Mouse (Mus musculus) heart, adult 9 months (tissue): Measurements from ENCODE around the gene Lhx6.

Experiments used
- DNase-seq, 2 experiments: peaks; one replicate each; pipeline ENCODE4 v3.0.0; 2022; ENCODE audit warnings: low spot score in 2 of 2

The Lhx6 gene

DNA sequence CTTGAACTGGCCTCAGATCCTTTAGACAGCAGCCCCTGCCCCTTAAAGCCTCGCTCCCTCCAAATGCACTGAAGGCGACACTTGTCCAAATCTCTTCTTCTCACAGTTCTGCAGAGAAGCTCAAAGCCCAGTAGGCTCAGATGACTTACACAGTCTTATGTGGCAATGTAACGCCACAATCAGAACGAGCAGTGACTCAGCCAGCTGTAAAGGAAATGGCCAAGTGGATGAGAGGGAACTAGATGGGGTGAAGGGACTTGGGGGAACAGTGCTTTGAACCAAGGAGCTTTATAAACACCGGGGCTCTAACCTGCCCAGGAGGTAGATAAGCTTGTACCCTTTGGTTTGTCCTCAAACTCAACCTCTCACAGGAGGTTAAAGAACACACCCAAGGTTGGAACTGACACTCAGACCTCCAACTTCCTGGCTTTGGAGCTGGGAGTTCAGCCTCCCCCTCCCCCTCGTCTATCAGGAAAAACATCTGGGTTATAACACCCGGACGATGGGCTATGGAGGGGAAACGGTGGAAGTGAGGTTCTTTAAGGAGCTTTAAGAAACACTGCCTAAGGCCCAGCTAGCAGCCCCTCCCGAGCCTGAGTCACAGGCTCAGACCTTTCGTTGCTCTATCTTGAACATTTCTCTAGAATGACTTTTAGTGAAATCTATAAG, 69.7 kb downstream of the Lhx6 start:
- peak; percentile 36 to 60 for DNase-seq

DNA sequence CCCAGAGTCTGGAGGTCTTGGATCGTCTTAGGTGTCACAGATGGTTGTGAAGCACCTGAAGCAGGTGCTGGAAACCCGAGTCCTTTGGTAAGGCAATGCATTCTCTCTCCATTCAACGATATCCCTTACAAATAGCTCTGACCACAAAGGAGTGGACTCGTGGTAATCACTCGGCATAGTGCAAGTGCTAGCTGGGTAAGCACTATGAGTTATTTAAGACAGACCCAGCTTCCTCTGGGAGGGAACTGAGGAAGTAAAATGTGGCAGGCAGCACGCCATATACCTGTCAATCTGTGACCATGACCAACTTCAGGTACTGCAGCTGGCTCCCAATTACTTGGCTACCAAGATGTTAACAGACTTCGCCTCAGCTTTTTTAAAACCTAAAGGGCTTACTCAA, 70.3 kb downstream of the Lhx6 start:
- no peak for DNase-seq

DNA sequence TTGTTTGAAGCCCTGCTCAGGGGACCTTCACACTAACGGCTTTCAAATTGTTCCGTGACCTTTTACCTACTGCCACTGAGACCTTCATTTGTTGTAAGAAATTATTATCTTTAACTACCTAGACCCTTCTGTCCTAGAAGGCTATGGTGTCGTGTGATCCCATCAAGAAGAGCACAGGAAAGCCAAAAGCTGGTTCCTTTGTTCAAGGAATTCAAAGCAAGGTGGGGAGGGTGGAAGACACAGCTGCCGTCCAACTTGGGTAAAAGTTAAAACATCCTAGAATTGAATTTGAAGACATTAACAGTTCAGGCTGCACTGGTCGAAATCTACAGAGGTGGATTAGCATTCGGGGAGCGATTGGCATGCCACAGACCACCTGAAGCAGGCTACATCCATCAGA, 71.2 kb downstream of the Lhx6 start:
- DNase-seq, result peak in 1 of 2 experiments; percentile 55

DNA sequence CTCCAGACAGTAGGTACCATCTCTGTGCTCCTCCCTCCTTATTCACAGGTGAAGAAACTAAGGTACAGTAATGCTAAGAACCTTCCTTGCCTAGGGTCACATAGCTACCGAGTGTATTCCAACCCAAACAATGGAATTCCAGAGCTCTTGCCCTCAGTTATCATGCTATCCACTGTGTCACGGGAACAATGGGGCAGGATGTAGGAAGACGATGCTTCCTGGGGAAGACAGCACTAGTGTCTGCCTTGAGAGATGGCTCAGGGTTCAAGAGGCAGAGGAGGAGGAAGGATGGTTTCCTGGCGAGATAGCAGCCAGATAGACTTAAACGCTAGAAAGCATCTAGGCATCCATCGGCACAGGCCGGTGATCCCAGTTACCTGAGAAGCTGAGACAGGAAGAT, 72.3 kb downstream of the Lhx6 start:
- DNase-seq, result no peak
